Mouse (Mus musculus) stomach, postnatal 0 days (tissue): Measurements from ENCODE around the gene Pkp2. TPM values are rescaled to one million over a fixed set of nuclear protein-coding genes. Genes with fewer than 3 reads are reported as not detected.
"Not testable (repeated sequence)": the region's sequence is repeated elsewhere in the genome, so short reads cannot be mapped to it uniquely, and the experiment has no call there.

ENCODE experiments used
- ATAC-seq: fragments of 200-750 bp; cut with Nextera tagmentation; 2 replicates; pipeline ENCODE4 v1.8.0; 2017; ENCODE audit not compliant: low FRiP score, low TSS enrichment
- DNase-seq: peaks from one replicate; pipeline ENCODE4 v3.0.0-alpha.2; 2016; ENCODE audit warnings: low spot score
- H3K27ac ChIP-seq: fragments of 300-500 bp; sonication (generic); replicated peaks from 2 replicates; pipeline ENCODE4 v1.5.1; 2014; ENCODE audit warnings: mild to moderate bottlenecking, control low read depth
- H3K27me3 ChIP-seq: fragments of 300-500 bp; sonication (generic); 2 replicates; pipeline ENCODE4 v1.6.1; 2014; ENCODE audit warnings: low read length; ENCODE audit not compliant: control insufficient read depth, insufficient read depth
- H3K36me3 ChIP-seq: fragments of 300-500 bp; sonication (generic); 2 replicates; pipeline ENCODE4 v1.6.1; 2014; ENCODE audit warnings: low read length, mixed read lengths; ENCODE audit not compliant: control insufficient read depth, insufficient read depth
- H3K4me1 ChIP-seq: fragments of 300-500 bp; sonication (generic); replicated peaks from 2 replicates; pipeline ENCODE4 v1.6.1; 2014; ENCODE audit warnings: antibody characterized with exemption; ENCODE audit not compliant: control insufficient read depth, insufficient read depth
- H3K4me2 ChIP-seq: fragments of 300-500 bp; sonication (generic); replicated peaks from 2 replicates; pipeline ENCODE4 v1.6.1; 2014; ENCODE audit warnings: low read depth, mild to moderate bottlenecking, control low read depth, moderate library complexity
- H3K4me3 ChIP-seq: fragments of 300-500 bp; sonication (generic); 2 replicates; pipeline ENCODE4 v1.5.1; 2014; ENCODE audit warnings: low read depth, low read length, control low read depth
- H3K9ac ChIP-seq: fragments of 300-500 bp; sonication (generic); 2 replicates; pipeline ENCODE4 v1.6.1; 2014; ENCODE audit warnings: mild to moderate bottlenecking, low read length, control low read depth, mixed read lengths
- H3K9me3 ChIP-seq: fragments of 300-500 bp; sonication (generic); 2 replicates; pipeline ENCODE4 v1.6.1; 2016; ENCODE audit warnings: low read length; ENCODE audit not compliant: control insufficient read depth
- CTCF ChIP-seq: IDR thresholded peaks from 2 replicates; pipeline ENCODE4 v1.5.1; 2016; ENCODE audit warnings: antibody characterized with exemption, low read depth, mild to moderate bottlenecking, moderate library complexity
- EP300 ChIP-seq: optimal IDR thresholded peaks from 2 replicates; pipeline ENCODE3; 2016; ENCODE audit warnings: antibody characterized with exemption
- WGBS: fragments of 180-500 bp; shearing (Covaris S2); extraction: QIAGEN DNeasy Blood & Tissue Kit; methylation state at CpG from one replicate; pipeline ENCODE4 v1.1.7; 2014; 5-methylcytosine and 5-hydroxymethylcytosine counted together
- polyA plus RNA-seq: library from polyadenylated mRNA; unstranded; fragments of >200 nt; fragmentation: Nextera tagmentation; extraction: Ambion mirVana; gene quantifications from 2 replicates; pipeline ENCODE4 v1.2.1, GENCODE M21; 2015

Pkp2 gene
- polyA plus RNA-seq, 1 experiment from 2014 or later = 12.5 TPM

- WGBS = 92% methylated on average over 5 of the region's 5 CpGs
- ATAC-seq (no peak), DNase-seq (no peak)
- no peaks in the 10 kb centered on the region for H3K36me3 ChIP-seq
- TF ChIP-seq EP300 = no peak
- TF ChIP-seq CTCF = no peak
- no peak overlapping the region for H3K27ac ChIP-seq
- no peaks in the 10 kb centered on the region for H3K4me1 ChIP-seq
- H3K4me3 ChIP-seq = no peak overlapping the region
- H3K27me3 ChIP-seq = no peaks in the 10 kb centered on the region
- no peaks in the 10 kb centered on the region for H3K9me3 ChIP-seq
- H3K9ac ChIP-seq = no peak overlapping the region
- H3K4me2 ChIP-seq = no peak overlapping the region
Measured at GRCm38 (mm10) chr16:16230439-16230838, 17.3 kb downstream of the Pkp2 start.

- Histone ChIP-seq H3K36me3 (no peaks in the 10 kb centered on the region), H3K4me2 (no peak overlapping the region), H3K4me1 (no peaks in the 10 kb centered on the region), H3K9me3 (no peaks in the 10 kb centered on the region), H3K27ac (no peak overlapping the region), H3K27me3 (no peaks in the 10 kb centered on the region), H3K4me3 (no peak overlapping the region), H3K9ac (no peak overlapping the region)
- ATAC-seq (no peak), DNase-seq (no peak)
- 97% methylated on average over 2 of the region's 2 CpGs for WGBS
- TF ChIP-seq CTCF = no peak
- TF ChIP-seq EP300 = no peak
Measured at GRCm38 (mm10) chr16:16233919-16234318, 20.8 kb downstream of the Pkp2 start.

- ATAC-seq = not testable (repeated sequence)
Measured at GRCm38 (mm10) chr16:16236681-16237080, 23.6 kb downstream of the Pkp2 start.

GRCm38 (mm10) chr16:16238356-16238755 lies 25.2 kb downstream of the Pkp2 start:
- Histone ChIP-seq H3K4me1 (no peaks in the 10 kb centered on the region), H3K9ac (no peak overlapping the region), H3K4me2 (no peak overlapping the region), H3K27me3 (no peaks in the 10 kb centered on the region), H3K4me3 (no peak overlapping the region), H3K9me3 (no peaks in the 10 kb centered on the region), H3K36me3 (no peaks in the 10 kb centered on the region), H3K27ac (no peak overlapping the region)
- ATAC-seq (no peak), DNase-seq (no peak)
- WGBS = 82% methylated on average over 2 of the region's 2 CpGs
- no peak for TF ChIP-seq EP300
- TF ChIP-seq CTCF = no peak

More at GRCm38 (mm10) chr16:16236681-16237080, 23.6 kb downstream of the Pkp2 start:
- H3K4me3 ChIP-seq, DNase-seq, H3K9me3 ChIP-seq, H3K27me3 ChIP-seq, H3K27ac ChIP-seq, H3K36me3 ChIP-seq, H3K4me1 ChIP-seq, H3K4me2 ChIP-seq, H3K9ac ChIP-seq: not testable (repeated sequence)
- 87% methylated on average over 9 of the region's 9 CpGs for WGBS

- no peak overlapping the region for H3K4me2 ChIP-seq
- ATAC-seq (no peak), DNase-seq (no peak)
- no peak overlapping the region for H3K9ac ChIP-seq
- no peaks in the 10 kb centered on the region for H3K9me3 ChIP-seq
- no peak overlapping the region for H3K4me3 ChIP-seq
- H3K4me1 ChIP-seq = no peaks in the 10 kb centered on the region
- TF ChIP-seq EP300 (no peak), CTCF (no peak)
- 28% methylated on average over 2 of the region's 2 CpGs for WGBS
- H3K27me3 ChIP-seq = no peaks in the 10 kb centered on the region
- H3K27ac ChIP-seq = no peak overlapping the region
- H3K36me3 ChIP-seq = no peaks in the 10 kb centered on the region
Measured at GRCm38 (mm10) chr16:16244711-16245110, 31.6 kb downstream of the Pkp2 start.

- no peak overlapping the region for H3K27ac ChIP-seq
- H3K4me1 ChIP-seq = no peaks in the 10 kb centered on the region
- no peaks in the 10 kb centered on the region for H3K27me3 ChIP-seq
- no peak overlapping the region for H3K4me3 ChIP-seq
- 38% methylated on average over 2 of the region's 2 CpGs for WGBS
- TF ChIP-seq CTCF (no peak), EP300 (no peak)
- no peaks in the 10 kb centered on the region for H3K36me3 ChIP-seq
- H3K9me3 ChIP-seq = no peaks in the 10 kb centered on the region
- ATAC-seq (no peak), DNase-seq (no peak)
- no peak overlapping the region for H3K4me2 ChIP-seq
- no peak overlapping the region for H3K9ac ChIP-seq
Measured at GRCm38 (mm10) chr16:16250470-16250869, 37.4 kb downstream of the Pkp2 start.
